Mouse (Mus musculus) adrenal gland, postnatal 14 days (tissue): ENCODE data around the gene Tmem132c. TPM values are rescaled to one million over a fixed set of nuclear protein-coding genes. Genes with fewer than 3 reads are reported as not detected.
"Not testable (repeated sequence)": the region's sequence is repeated elsewhere in the genome, so short reads cannot be mapped to it uniquely, and the experiment has no call there.

Experiments
- DNase-seq: peaks from one replicate; pipeline ENCODE4 v3.0.0; 2021; ENCODE audit warnings: mixed read lengths
- total RNA-seq: library from RNA; stranded (reverse); gene quantifications from 2 replicates; pipeline ENCODE4 v1.2.3, GENCODE M21; 2021

Tmem132c gene
- total RNA-seq, 1 experiment from 2014 or later = 1.0 TPM

DNA sequence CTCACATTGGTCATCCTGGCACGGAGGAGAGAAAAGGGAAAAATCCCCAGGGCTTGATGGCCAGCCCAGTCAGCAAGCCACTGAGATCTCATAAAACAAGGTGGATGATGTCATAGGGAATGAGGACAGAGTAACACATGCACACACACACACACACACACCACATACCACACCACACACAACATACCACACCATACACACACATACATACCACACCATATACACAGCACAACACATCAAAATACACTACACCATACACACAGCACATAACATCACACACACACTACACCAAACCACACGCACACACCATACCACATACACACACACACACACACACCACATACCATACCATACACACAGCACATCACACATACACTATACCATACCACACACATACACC lies 104.8 kb downstream of the Tmem132c start:
- DNase-seq = no peak

DNA sequence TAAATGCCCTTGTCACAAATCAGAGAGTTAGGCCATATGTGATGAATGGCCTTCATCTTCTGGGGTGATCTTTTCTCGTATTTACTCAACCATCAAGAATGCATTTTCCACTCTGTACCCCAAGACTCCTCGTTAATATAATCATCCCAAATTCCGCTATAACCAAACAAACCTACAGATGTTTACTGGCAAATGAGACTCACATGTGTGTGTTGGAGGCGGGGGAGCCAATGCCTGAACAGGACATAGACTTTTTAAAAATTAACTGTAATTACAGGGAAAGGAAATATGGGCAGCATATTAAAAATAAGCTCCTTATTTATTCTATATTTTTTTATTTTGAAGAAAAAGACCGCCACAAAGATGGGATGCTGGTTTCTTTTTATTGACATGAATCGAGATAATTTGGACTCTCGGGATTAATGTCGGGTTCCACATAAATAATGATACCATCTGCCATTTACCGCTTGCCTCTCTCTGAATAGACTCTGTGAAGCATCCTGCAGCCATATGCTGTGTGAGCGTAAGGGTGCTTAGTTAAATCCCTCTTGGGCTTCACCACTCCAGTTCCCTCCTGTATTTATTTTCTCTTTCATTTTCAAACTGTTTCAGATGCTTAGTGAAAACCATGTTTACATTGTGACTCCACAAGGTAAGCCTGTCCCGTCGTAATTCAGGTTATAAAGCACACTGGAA lies 105.6 kb downstream of the Tmem132c start:
- no peak for DNase-seq

DNA sequence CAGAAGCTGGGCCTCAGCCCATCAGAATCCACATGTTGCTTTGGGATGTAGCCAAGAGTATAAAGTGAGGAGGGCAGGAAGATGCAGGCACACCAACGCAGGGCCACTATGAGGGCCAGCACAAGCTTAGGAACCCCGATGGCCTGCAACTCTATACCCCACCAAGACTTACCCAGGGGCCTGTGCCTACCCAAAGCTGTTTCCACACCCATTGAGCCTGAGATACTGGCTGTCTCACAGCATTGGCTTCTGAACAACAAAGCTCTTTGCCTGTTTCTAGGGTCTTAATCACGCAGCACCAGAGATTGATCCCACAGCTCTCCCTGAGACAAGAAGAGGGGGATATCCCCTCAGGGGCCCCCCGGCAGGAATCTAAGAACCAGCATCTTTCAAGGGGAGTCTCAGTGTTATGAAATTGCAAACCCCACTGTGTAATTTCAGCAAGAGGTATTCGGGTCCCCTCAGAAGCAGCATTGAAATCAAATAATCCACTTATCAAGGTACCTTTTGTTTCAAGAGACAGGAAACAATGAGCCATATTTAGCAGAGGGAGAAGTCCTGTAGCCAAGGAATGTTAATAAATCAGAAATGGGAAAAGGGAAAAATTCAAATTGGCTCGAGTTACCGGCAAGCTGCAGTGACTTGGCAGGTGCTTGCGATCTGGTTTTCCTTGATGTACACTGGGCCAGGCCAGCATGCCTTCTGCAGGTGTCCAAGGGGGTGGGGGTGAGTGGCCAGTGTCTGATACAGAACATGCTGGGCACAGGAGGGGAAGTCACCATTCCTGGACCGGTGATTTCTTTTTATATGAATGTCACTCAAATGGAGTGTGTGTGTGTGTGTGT lies 107.8 kb downstream of the Tmem132c start:
- no peak for DNase-seq

DNA sequence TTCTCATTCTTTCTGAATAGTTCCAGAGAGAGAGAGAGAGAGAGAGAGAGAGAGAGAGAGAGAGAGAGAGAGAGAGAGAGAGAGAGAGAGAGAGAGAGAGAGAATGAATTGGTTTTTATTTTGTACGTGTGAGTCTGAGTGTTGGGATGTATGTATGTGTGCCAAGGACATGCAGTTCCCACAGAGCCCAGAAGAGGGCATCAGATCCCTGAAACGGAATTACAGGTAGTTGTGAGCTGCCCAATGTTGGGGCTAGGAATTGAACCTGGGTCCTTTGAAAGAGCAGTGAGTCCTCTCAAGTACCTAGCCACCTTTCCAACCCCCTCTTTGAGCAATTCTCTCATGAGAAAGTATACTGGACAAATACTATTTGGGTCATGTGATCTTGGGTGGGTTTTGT lies 111.4 kb downstream of the Tmem132c start:
- peak; percentile 41 for DNase-seq

DNA sequence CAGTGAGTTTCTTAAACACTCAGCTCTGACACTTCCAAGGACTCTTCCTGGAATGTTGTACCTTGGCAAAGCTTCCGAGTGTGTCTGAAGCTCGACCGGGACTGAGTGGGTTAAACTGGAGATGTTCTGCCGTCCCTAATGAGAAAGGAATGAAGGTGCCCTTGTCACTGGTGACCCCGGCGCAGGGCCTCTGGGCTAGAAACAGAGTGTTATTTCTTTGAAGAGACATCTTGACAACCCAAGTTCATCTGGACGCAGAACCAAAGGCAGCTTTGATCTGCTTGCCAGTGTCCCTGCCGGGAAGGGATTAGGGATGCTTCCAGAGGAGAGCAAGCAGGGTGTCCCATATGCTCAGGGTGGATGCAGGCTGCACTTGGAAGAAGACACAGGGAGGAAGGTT lies 114.2 kb downstream of the Tmem132c start:
- peak; percentile 62 for DNase-seq

DNA sequence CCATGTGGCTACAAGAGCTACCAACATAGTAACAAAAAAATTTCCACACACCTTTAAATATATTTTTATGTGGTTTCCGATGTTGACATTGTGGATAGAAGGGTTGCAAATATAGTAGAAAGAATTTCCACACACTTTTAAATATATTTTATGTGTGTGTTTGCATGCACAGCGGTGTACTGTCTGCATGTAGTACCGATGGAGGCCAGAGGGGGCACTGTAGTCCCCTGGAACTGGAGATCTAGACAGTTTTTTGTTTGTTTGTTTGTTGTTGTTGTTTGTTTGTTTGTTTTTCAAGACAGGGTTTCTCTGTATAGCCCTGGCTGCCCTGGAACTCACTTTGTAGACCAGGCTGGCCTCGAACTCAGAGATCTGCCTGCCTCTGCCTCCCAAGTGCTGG lies 116.3 kb downstream of the Tmem132c start:
- not testable (repeated sequence) for DNase-seq

DNA sequence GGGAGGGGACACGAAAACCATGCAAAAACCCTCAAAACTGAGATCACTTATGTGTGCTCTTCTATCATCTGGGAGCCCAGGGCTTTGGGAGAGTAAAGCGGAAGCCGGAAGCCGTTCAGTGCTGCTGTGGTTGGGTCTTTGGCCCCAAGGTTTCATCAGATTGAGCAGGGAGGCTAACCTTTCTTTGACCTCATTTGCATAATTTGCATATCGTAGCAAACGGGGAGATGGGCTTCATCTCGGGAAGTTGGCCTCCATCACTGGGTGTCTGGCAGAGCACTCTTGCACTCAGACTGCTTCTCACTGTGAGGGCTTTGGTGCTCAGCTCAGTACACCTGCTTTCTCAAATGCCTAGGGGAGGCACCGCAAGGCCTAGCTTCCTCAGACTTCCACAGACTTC lies 119.5 kb downstream of the Tmem132c start:
- no peak for DNase-seq

DNA sequence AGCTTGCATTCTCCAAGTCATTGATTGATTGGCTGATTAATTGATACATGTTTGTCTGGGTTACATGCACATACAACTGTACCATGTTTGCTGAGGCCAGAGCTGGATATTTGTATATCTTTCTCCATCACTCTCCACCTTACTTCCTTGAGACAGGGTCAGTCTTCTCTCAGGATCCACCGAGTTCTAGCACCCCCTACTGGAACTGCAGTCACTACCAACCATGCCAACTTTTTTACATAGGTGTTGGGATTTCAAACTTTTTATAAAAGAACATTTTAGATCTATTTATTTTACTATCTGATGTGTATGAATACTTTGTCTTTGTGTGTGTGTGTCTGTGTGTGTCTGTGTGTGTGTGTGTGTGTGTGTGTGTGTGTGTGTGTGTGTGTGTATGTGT lies 123.5 kb downstream of the Tmem132c start:
- DNase-seq = peak; percentile 16

DNA sequence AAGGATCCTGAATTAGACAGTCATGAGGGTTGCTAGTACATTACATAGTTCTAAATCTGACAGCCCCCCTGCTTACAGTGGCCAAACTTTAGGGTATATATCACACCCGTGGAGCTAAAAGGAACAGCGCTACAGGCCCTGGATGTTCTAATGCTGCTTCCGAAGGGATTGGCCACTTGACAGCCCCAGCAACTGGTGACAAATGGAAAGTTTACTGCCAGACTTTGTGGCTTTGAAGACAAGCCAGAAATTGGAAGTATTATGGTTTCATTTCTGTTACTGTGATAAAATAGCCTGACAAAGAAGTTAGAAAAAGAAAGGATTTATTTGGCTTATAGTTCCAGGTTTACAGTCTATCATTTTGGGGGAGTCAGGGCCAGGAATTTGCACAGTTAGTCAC lies 126.6 kb downstream of the Tmem132c start:
- DNase-seq = peak; percentile 17

DNA sequence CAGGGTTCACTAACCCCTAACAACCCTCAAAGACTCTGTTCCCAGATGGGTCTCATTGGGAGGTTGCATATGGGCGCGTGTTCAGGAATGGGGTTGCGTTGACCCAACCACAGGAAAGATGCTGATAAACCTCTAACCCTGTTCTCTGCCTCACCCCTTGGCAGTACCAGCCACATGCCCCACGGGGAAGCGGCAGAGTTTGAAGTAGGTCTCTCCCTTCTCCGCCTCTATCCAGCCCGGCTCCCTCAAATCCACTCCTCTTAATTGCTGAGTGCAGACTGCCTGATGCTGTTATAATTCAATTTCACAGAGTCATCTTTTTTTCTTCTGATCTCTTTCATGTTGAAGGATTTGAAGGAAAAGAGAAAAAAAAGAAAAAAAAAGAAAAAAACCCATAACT lies 128.2 kb downstream of the Tmem132c start:
- no peak for DNase-seq

DNA sequence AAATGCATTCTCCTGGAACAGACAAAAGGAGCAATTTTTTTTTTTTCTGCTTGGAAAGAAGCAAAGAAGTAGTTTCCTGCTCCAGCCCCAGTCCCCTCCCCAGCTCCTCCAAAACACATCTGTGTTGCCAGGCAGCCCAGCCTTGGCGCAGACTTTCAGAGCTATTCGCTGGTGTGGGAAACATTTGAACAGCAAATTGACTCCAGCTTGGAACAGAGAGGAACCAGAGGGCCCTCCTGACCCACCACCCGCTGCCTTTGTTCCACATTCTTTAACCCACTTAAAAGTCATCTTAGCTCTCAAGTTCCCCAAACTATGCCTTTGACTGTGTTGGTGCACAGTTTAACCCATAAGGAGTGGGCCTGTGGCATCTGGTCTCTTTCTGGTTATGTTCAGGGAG lies 128.9 kb downstream of the Tmem132c start:
- DNase-seq = peak; percentile 11

DNA sequence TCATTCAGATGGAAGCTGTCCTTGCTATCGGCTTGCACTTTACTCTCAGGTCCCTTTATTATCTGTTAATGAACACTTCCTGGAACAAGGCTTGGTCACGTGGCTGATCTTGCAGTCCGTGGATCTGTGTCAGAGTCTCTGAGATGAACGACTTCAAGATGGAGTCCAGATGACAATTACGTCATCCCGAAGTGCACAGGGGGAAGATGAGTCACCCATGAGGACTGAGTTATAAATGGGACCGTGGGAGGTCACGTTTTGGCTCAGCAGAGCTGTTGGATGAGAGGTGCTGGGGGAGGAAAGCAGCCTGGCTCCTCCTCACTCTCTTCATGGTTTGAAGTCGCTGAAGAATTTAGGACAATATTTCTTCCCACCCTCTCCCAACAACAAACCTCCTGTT lies 132.6 kb downstream of the Tmem132c start:
- peak; percentile 43 for DNase-seq

DNA sequence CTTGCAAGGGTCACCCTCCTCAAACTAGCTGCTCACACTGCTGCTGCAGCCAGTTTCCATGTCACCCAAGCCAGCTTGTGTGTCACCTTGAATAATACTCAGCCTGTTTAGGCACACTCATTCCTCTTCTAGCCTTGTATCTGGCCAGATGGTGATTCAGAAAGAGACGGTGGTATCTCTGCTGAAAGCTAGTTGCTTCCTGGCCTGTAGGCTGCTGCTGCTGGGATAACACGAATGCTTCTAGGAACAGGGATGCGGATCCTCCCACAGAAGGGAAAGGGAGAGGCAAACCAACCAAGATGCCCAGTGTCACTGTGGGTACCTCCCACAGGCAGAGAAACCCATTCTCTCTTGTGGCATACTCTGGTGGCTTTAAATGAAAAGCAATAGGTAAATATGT lies 134.0 kb downstream of the Tmem132c start:
- DNase-seq = no peak

DNA sequence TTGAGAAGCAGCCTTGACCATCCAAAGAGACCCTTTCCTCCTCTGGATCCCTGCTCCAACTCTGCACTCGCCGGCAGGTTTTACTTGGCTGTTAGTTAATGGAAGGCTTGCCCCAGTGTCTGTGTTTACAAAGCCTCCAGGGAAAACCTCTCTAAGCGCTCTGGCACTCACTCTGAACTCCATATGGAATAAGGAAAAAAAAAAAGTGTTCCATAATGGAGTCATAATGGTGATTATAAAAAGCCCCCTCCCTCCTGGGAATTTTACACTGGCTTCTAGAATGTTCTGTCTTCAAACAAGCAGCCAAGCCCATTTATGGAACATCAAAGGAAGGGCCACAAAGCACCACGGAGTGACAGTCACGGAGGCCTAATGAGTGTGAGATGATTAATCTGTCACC lies 136.9 kb downstream of the Tmem132c start:
- no peak for DNase-seq

DNA sequence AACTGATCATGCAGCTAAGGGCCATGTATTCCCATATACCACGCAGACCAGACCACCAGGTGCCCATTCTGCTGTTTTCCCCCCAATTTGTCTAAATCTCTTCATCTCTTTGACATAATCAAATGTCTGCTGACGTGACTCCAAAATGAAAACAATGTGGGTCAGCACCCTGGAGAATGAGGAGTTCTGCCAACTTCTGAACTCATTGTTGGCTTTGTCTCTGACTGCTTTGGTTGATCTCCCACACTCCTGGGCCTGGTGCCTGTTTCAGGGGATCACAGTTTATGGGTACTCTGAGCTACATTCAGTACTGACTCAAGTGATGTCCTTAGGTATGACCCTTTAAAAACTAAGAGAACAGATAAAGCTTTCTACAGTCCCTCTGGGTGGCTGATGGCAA lies 137.7 kb downstream of the Tmem132c start:
- no peak for DNase-seq

DNA sequence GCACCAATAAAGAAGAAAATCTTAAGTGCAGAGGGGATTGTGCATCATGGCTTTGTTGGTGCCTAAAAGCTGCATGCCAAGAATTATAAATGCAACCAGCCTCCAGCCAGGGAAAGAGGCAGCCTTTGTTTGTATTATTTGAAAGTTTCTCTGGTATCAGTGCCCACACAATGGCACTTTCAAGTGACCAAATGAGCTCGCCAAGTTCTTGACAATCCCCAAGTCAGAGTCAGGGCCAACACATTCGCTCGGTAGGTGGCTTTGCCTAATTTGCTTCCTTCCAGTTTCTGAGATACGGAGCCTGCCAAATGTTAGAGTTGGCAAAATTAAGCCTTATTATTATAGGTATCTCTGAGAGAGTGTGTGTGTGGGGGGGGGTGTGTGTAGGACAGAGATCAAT lies 139.6 kb downstream of the Tmem132c start:
- no peak for DNase-seq

DNA sequence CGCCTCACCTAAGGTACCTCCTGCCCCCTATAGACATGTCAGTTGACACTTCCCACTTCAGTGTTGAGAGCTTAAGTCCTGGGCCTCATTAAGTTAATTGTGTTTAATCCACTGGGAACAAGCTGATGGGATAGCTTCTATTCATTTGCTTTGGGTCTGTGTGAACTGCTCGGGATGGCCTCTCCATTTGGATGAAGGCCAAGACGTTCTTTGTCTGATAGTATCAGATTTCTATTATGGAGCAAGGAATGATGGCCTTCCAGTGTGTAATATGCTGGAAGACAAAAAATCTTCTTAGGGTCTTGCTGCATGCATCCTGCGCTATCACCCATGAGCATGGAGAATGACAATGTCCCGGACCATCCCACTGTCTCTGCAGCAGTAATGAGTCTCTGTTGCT lies 141.0 kb downstream of the Tmem132c start:
- DNase-seq = no peak

DNA sequence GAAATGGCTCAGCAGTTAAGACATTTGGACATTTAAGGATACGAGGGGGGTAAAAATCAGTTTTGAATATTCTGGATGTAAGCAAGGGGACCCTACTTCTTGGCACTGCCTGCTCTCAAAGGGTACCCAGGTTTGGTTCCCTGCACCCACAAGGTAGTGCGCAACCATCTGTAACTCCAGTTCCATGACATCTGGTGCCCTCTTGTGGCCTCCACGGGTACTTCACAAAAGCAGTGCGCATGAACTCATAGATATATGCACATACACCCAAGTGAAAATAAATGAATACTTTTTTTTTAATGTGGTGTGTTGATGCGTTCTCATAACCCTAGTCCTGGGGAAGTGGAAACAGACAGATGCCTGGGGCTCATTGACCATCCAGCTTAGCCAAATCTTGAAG lies 149.6 kb downstream of the Tmem132c start:
- no peak for DNase-seq

DNA sequence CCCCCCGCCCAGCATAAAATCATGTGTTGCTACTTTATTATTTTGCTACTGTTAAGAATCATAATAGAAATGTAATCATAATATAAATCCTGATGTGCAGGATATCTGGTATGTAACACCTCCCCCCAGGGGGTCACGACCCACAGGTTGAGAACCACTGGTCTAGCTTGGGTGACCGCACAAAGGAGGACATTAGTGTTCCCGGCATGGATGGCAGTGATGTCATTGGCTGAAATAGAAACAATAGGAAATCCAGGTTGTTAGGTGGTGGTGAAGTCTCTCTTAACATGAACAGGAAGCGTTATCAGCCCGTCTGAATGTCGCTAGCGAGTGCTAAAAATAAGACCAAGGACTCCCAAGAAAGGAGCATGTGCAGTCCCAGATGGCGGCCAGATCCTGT lies 155.3 kb downstream of the Tmem132c start:
- DNase-seq = no peak

DNA sequence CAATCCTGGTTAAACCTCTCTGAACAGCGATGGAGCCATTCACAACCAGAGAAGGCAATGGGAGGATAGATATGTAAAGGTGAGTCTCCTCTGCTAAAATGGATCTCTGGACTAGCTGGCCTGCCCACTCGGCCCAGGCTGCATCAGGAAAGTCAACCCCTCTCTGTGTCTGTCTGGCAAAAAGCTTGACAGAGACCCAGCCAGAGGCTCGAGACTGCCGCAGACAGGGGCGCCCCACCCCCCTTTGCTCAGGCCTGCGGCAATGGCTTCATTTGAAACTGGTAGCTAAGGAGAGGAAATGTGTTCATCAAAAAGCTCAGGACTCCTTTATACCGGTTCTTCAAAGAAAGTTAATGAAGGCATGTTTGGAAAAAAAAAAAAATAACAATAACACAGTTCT lies 156.4 kb downstream of the Tmem132c start:
- no peak for DNase-seq

DNA sequence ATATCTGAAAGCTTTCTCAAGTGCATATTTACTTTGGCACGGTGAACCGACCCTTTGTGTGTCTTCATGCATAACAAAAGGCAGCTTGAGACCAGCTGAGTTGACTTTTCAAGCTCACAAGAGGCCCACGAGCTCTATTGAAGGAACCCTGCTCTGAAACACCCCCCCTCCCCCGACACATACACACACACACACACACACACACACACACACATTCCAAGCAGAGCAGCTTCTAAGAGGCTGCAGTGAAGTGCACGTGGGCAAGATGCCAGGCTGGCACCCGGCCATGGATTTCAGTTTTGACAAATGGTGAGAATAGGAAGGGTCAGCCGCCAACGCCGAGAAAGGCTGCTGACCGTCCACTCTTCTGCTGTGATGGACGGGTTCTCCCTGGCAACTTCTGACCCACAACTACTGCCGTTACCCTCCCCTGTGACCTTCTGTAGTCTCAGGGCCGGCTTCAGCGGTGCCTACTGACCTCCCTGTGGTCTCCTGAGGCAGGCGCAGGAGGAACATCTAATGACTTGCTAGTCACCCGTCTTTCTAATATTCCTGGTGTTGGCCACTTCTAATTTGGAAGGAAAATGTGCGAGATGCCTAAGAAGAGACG lies 163.9 kb downstream of the Tmem132c start:
- peak; percentile 95 for DNase-seq

DNA sequence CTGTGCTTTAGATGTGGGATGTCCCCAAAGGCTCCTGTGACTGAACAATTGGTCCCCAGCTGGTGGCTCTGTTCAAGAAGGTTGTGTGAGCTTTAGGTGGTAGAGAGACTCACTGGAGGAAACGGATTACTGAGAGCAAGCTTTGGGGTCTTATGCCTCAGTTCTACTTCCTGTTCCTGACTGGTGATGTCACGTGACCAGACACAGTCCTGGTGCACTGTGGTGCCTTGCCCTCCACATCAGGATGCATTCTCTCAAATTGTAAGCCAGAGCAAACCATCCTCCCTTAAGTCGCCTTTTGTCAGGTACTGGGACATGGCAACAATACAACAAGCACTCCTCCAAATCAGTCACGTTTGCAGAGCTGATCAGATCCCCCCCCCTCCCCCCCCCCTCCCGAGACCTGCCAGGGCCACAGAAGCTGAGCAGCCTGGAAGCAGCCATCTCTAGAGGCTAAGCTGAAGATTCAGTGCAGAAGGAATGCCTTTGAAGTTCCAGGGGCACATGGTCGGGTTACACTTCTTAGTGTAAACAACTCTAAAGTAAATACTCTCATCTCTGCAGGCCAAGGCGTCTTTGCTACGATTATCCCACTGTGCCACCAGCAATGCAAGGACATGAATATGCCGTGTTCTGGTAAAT lies 164.5 kb downstream of the Tmem132c start:
- no peak for DNase-seq

DNA sequence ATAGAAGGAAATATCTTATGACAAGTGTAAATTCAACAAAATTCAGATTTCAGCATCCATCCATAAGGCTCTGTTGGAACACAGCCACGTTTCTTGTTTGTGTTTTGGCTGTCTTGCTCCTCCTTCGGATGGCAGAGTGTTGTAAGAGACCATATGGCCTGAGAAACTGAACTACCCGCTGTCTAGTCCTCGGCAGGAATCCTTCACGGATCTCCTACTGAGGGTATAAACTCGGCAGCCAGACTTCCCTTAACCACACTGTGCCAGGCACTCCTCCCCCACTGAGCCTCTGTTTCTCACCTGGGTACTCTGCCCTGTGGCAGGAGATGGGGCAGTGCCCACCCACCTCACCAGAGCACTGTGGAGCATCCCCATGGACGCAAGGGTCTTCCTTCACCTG lies 174.9 kb downstream of the Tmem132c start:
- no peak for DNase-seq
